Mouse (Mus musculus) intestine, embryonic 15.5 days (tissue): ENCODE results near the gene Znhit6. TPM values are rescaled to one million over a fixed set of nuclear protein-coding genes. Genes with fewer than 3 reads are reported as not detected.

Experiments
- polyA plus RNA-seq: library from polyadenylated mRNA; unstranded; fragments of >200 nt; fragmentation: Nextera tagmentation; extraction: Ambion mirVana; gene quantifications from 2 replicates; pipeline ENCODE4 v1.2.1, GENCODE M21; 2015

Gene Znhit6
- polyA plus RNA-seq, 1 experiment from 2014 or later, result 33.7 TPM

Other genes starting within 250 kb of the Znhit6 start
- gene Ccn1, start 73.8 kb downstream of the Znhit6 start, polyA plus RNA-seq, result 48.0 and 50.4 TPM in 2 replicates
- 45.3 and 53.5 TPM in 2 replicates for gene Ddah1, start 182.5 kb downstream of the Znhit6 start, polyA plus RNA-seq